Mouse (Mus musculus): ENCODE results near the gene Igsf9.

- TF ChIP-seq POLR2A (IDR thresholded peaks at IDR 0.05; ENCODE audit: low read depth, low read length) (no peak), CTCF (IDR thresholded peaks at IDR 0.05; ENCODE audit: extremely low read depth, insufficient read depth, insufficient read length, insufficient replicate concordance) (no peak)
Measured at GRCm38 (mm10) chr1:172514551-172515268, 33.1 kb downstream of the Igsf9 start.
